Mouse (Mus musculus) small intestine, adult 2 months (tissue): ENCODE measurements at regions not wholly inside any gene's neighbourhood (a gene's known extent, or its start where the extent isn't known, plus 50 kb on each side); places are given as distances from the start of the nearest gene placed in this dataset.

Source experiments
- CTCF ChIP-seq: fragments of 200-500 bp; IDR thresholded peaks from 2 replicates; pipeline ENCODE4 v1.5.1; 2012; ENCODE audit warnings: low read depth, mild to moderate bottlenecking, control low read depth, inconsistent platforms, low read length, moderate library complexity, mixed read lengths; ENCODE audit not compliant: insufficient replicate concordance, insufficient read length; ENCODE audit errors: extremely low read depth
- POLR2A ChIP-seq: fragments of 200-500 bp; IDR thresholded peaks from 2 replicates; pipeline ENCODE4 v1.6.1; 2012; ENCODE audit warnings: low read depth, mild to moderate bottlenecking, control low read depth, inconsistent platforms, low read length, moderate library complexity

DNA sequence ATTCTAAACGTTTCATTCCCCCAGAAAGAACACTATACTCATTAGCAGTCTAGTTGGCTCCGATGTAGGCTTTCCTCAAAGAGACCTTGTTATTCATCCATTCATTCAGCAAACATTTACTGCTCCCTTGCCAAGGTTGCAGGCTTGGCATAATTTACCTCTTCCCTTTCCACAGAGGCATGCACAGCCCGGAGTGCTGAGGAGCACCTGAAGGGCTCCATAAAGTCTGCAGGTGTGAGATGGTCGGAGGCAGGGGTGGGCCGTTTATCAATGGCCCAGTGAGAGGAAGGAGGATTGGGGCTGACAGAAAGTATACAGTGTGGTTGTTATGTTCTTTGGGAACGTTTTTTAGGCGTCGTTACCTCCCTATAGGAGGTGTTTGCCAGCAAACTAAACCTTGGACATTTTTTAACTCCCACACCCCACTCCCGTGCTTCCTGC lies 58.6 kb upstream of the Nepro start:
- TF ChIP-seq CTCF (no peak), POLR2A (no peak)
